Mouse (Mus musculus): ENCODE results near the gene Rnf40. TPM values are rescaled to one million over a fixed set of nuclear protein-coding genes. Genes with fewer than 3 reads are reported as not detected.
A peak's percentile ranks its signal among the peaks of the same experiment; 100 is the strongest.

Rnf40 gene
- polyA plus RNA-seq, 1 experiment, result 4.4 TPM

DNA sequence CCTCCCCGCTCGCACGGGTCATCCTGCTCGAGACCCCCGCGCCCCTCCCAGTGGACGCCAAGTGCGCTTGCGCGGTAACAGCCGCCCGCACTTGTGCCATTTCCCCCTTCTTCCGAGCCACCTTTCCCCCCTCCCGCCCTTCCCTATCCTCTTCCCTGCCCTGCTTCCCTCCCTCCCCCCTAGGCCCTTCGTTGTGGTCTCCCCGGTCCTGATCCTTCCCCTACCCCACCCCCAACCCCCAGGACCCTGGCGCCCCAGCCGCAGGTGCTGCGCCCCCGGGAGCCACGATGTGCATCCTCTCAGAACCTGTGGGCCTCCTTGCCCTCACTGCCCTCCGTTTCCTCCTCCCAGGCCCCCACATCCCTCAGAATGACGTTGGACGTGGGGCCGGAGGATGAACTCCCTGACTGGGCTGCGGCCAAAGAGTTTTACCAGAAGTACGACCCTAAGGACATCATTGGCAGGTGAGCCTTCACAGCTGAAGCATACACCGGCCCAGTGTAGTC, 15.0 kb upstream of the Rnf40 start:
- TF ChIP-seq GATA1 (IDR thresholded peaks at IDR 0.05; ENCODE audit: low read length), result no peak
- no peak for TF ChIP-seq TAL1 (IDR thresholded peaks at IDR 0.05; ENCODE audit: low read length)
- H3K36me3 ChIP-seq (ENCODE audit: control insufficient read depth), result peaks cover 38% of the 10 kb centered on the region
- no peaks in the 10 kb centered on the region for H3K9me3 ChIP-seq (ENCODE audit: control insufficient read depth, low read length)
- H3K4me1 ChIP-seq (ENCODE audit: control insufficient read depth), result peaks cover 29% of the 10 kb centered on the region
- H3K27me3 ChIP-seq (ENCODE audit: control insufficient read depth), result no peaks in the 10 kb centered on the region
- peak overlapping the region; percentile 84 for H3K4me3 ChIP-seq (replicated peaks)

DNA sequence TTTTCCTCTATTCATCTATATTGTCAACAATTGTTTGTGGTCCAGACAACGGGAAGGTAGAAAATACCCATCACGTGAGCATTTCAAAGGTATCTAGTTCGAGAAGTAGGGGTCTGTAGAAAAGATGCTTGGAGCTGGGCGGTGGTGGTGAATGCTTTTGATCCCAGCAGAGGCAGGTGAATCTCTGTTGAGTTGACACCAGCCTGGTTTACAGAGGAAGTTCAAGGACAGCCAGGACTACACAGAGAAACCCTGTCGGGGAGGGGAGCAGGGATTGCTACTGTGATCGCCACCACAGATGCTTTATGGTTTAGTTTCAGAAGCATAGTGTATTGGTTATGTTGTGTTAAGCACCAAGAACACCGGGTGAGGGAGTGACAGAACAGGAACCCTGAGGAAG, 14.5 kb upstream of the Rnf40 start:
- H3K9me3 ChIP-seq (ENCODE audit: control insufficient read depth, low read length), result no peaks in the 10 kb centered on the region
- H3K4me3 ChIP-seq (replicated peaks), result peak overlapping the region; percentile 84
- peaks cover 28% of the 10 kb centered on the region for H3K4me1 ChIP-seq (ENCODE audit: control insufficient read depth)
- peaks cover 38% of the 10 kb centered on the region for H3K36me3 ChIP-seq (ENCODE audit: control insufficient read depth)
- H3K27me3 ChIP-seq (ENCODE audit: control insufficient read depth), result no peaks in the 10 kb centered on the region
- TF ChIP-seq TAL1 (IDR thresholded peaks at IDR 0.05; ENCODE audit: low read length) (no peak), GATA1 (IDR thresholded peaks at IDR 0.05; ENCODE audit: low read length) (no peak)

DNA sequence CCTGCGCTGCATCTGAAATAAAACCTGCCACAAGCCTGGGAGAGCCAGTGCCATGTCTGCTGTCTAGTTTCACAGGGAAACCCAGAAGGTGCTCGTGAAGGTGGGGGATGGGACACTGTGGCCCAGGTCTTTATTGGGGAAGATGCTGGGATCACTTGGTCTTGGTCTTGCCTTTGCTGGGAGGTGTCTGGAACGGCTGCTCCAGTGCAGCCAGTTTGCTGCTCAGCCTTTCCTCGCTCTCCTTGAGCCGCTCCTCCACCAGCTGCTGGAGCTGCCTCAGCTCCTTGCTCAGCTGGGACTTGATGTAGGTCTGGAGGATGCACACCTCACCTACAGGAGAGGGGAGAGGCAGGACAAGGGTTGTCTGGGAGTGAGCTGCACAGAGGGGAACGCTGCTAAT, 5.3 kb upstream of the Rnf40 start:
- H3K36me3 ChIP-seq (ENCODE audit: control insufficient read depth), result peaks cover 72% of the 10 kb centered on the region
- H3K9me3 ChIP-seq (ENCODE audit: control insufficient read depth, low read length), result no peaks in the 10 kb centered on the region
- no peak overlapping the region for H3K4me3 ChIP-seq (replicated peaks)
- TF ChIP-seq GATA1 (IDR thresholded peaks at IDR 0.05; ENCODE audit: low read length) (no peak), TAL1 (IDR thresholded peaks at IDR 0.05; ENCODE audit: low read length) (no peak)
- H3K27me3 ChIP-seq (ENCODE audit: control insufficient read depth), result no peaks in the 10 kb centered on the region
- peaks cover 41% of the 10 kb centered on the region for H3K4me1 ChIP-seq (ENCODE audit: control insufficient read depth)

DNA sequence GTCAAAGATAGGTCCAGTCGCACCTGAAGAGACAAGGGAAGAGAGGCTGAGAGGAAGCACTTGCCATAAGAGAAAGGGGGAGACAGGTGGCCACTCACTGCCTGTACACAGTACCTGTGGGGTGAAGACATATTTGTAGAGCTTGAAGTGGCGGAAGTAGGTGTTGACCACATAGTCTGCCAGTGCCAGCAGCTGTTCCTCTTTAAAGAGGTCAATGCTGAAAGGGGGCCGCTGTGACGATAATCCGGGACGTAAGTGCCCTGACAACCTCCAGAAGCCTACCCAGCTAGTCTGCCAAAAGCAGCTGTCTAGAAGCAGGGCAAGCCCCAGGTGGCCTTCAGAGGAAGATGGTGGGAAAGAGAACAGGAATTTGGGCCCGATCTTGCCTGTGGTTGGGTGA, 3.5 kb upstream of the Rnf40 start:
- no peak for TF ChIP-seq TAL1 (IDR thresholded peaks at IDR 0.05; ENCODE audit: low read length)
- TF ChIP-seq GATA1 (IDR thresholded peaks at IDR 0.05; ENCODE audit: low read length), result no peak
- H3K4me3 ChIP-seq (replicated peaks), result no peak overlapping the region
- no peaks in the 10 kb centered on the region for H3K27me3 ChIP-seq (ENCODE audit: control insufficient read depth)
- H3K4me1 ChIP-seq (ENCODE audit: control insufficient read depth), result peaks cover 52% of the 10 kb centered on the region
- H3K36me3 ChIP-seq (ENCODE audit: control insufficient read depth), result peaks cover 65% of the 10 kb centered on the region
- H3K9me3 ChIP-seq (ENCODE audit: control insufficient read depth, low read length), result no peaks in the 10 kb centered on the region

DNA sequence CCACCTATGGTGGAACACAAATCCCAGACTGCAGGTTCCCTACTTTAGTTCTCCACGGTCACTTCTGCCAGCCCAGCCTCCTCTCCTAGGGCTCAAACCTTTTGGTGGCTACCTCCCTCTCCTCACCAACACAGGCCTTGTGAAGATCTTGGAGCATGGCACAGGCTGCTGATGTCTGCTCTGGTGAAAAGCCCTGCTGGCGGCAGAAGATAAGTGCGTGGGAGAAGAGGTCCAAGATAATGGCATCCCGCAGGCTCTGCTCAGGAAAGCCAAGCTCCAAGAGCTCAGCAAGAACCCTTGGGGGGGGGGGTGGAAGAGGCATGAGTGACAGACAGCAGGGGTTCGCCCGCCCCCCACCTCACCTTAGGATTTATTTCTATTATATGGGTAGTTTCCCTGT, 2.4 kb upstream of the Rnf40 start:
- Histone ChIP-seq H3K4me3 (replicated peaks) (peak overlapping the region; percentile 26), H3K27me3 (ENCODE audit: control insufficient read depth) (no peaks in the 10 kb centered on the region), H3K36me3 (ENCODE audit: control insufficient read depth) (peaks cover 66% of the 10 kb centered on the region), H3K4me1 (ENCODE audit: control insufficient read depth) (peaks cover 59% of the 10 kb centered on the region), H3K9me3 (ENCODE audit: control insufficient read depth, low read length) (no peaks in the 10 kb centered on the region)
- TF ChIP-seq GATA1 (IDR thresholded peaks at IDR 0.05; ENCODE audit: low read length) (peak; percentile 52), TAL1 (IDR thresholded peaks at IDR 0.05; ENCODE audit: low read length) (peak; percentile 63; the same call in 2 of the 3 replicates)

DNA sequence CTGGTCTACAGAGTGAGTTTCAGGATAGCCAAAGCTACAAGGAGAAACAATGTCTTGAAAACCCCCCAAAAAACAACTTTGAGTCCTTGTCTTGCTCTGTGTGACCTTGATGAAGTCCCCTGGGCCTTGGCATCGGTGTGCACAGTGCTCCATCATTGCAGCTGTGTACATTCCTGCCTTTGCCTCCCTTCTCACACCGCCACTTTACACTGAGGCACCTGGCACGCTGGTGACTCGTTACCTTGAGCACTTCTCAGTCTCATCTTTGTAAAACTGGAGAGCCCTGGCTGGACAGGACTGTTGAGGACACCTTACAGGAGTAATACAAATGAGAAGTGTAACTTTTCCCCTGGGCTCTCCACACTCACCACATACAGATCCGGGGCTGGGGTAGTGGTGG, 1.4 kb upstream of the Rnf40 start:
- H3K4me1 ChIP-seq (ENCODE audit: control insufficient read depth), result peaks cover 59% of the 10 kb centered on the region
- H3K36me3 ChIP-seq (ENCODE audit: control insufficient read depth), result peaks cover 66% of the 10 kb centered on the region
- H3K4me3 ChIP-seq (replicated peaks), result peak overlapping the region; percentile 68
- H3K27me3 ChIP-seq (ENCODE audit: control insufficient read depth), result no peaks in the 10 kb centered on the region
- H3K9me3 ChIP-seq (ENCODE audit: control insufficient read depth, low read length), result no peaks in the 10 kb centered on the region
- TF ChIP-seq TAL1 (IDR thresholded peaks at IDR 0.05; ENCODE audit: low read length) (no peak), GATA1 (IDR thresholded peaks at IDR 0.05; ENCODE audit: low read length) (no peak)

DNA sequence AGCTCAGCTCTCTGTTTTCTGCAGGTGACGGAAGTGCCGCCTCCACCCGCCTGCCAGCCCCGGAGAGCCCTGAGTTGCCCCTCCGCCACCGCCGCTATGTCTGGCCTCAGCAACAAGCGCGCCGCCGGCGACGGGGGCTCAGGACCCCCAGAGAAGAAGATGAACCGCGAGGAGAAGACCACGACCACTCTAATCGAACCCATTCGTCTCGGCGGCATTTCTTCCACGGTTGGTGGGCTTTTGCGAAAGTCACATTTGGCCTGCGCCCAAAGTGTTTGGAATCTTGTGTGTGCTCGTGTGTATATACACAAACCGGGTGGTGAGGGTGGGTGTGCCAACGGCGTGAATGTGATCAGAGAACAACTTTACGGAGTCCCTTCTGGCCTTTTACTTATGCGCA, 334 bp downstream of the Rnf40 start:
- H3K36me3 ChIP-seq (ENCODE audit: control insufficient read depth), result peaks cover 66% of the 10 kb centered on the region
- H3K4me3 ChIP-seq (replicated peaks), result peak overlapping the region; percentile 68
- H3K9me3 ChIP-seq (ENCODE audit: control insufficient read depth, low read length), result no peaks in the 10 kb centered on the region
- H3K4me1 ChIP-seq (ENCODE audit: control insufficient read depth), result peaks cover 59% of the 10 kb centered on the region
- no peaks in the 10 kb centered on the region for H3K27me3 ChIP-seq (ENCODE audit: control insufficient read depth)
- TF ChIP-seq TAL1 (IDR thresholded peaks at IDR 0.05; ENCODE audit: low read length) (no peak), GATA1 (IDR thresholded peaks at IDR 0.05; ENCODE audit: low read length) (no peak)

DNA sequence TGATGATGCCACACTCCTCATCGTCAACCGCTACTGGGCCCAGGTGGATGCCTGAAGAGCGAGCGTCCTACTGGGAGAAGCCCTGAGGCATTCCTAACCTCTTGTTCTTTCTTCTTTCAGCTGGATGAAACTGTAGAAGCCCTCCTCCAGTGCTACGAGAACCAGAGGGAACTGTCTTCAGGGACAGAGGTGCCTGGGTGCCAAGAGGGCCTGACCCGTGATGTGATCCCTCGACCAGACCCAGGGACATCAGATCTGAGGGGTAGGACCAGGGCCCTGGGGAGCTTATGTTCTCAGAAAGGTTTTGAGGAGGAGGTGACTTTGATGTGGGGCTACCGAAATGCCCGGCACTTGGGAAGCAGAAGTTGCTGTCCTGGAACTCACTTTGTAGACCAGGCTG, 1.1 kb downstream of the Rnf40 start:
- H3K4me1 ChIP-seq (ENCODE audit: control insufficient read depth), result peaks cover 54% of the 10 kb centered on the region
- no peaks in the 10 kb centered on the region for H3K9me3 ChIP-seq (ENCODE audit: control insufficient read depth, low read length)
- H3K27me3 ChIP-seq (ENCODE audit: control insufficient read depth), result no peaks in the 10 kb centered on the region
- peak overlapping the region; percentile 68 for H3K4me3 ChIP-seq (replicated peaks)
- no peak for TF ChIP-seq TAL1 (IDR thresholded peaks at IDR 0.05; ENCODE audit: low read length)
- peaks cover 66% of the 10 kb centered on the region for H3K36me3 ChIP-seq (ENCODE audit: control insufficient read depth)

DNA sequence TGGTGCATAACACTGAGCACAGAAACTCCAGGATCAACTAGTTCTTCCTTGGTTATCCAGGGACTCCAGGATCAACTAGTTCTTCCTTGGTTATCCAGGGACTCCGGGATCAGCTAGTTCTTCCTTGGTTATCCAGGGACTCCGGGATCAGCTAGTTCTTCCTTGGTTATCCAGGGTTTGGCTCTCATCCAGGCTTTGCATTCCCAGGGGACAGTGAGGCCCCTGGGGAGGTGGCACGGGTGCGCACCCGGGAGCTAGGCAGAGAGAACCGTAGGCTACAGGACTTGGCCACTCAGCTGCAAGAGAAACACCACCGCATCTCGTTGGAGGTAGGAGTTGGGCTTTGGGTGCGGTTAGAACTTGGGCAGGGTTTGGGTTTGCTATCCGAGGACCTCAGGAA, 2.5 kb downstream of the Rnf40 start:
- Histone ChIP-seq H3K9me3 (ENCODE audit: control insufficient read depth, low read length) (no peaks in the 10 kb centered on the region), H3K4me1 (ENCODE audit: control insufficient read depth) (peaks cover 39% of the 10 kb centered on the region), H3K36me3 (ENCODE audit: control insufficient read depth) (peaks cover 69% of the 10 kb centered on the region), H3K27me3 (ENCODE audit: control insufficient read depth) (no peaks in the 10 kb centered on the region), H3K4me3 (replicated peaks) (no peak overlapping the region)
- no peak for TF ChIP-seq GATA1 (IDR thresholded peaks at IDR 0.05; ENCODE audit: low read length)
- TF ChIP-seq TAL1 (IDR thresholded peaks at IDR 0.05; ENCODE audit: low read length), result no peak

DNA sequence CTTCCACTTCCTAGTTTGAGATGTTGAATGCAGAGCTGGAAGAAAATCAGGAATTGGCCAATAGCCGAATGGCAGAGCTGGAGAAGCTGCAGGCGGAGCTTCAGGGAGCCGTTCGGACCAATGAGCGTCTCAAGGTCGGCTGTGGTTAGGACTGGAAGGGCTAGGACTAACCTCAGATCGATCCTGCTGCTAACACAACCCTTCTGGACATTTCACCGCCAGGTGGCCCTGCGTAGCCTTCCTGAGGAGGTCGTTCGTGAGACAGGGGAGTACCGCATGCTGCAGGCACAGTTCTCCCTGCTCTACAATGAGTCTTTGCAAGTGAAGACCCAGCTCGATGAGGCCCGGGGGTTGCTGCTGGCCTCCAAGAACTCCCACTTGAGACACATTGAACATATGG, 4.0 kb downstream of the Rnf40 start:
- H3K36me3 ChIP-seq (ENCODE audit: control insufficient read depth), result peaks cover 83% of the 10 kb centered on the region
- peaks cover 25% of the 10 kb centered on the region for H3K4me1 ChIP-seq (ENCODE audit: control insufficient read depth)
- TF ChIP-seq GATA1 (IDR thresholded peaks at IDR 0.05; ENCODE audit: low read length) (no peak), TAL1 (IDR thresholded peaks at IDR 0.05; ENCODE audit: low read length) (no peak)
- no peaks in the 10 kb centered on the region for H3K27me3 ChIP-seq (ENCODE audit: control insufficient read depth)
- H3K9me3 ChIP-seq (ENCODE audit: control insufficient read depth, low read length), result peaks cover 2% of the 10 kb centered on the region; the same call in 1 of the 2 replicates
- H3K4me3 ChIP-seq (replicated peaks), result no peak overlapping the region

All from erythroblast, embryonic 14.5 days (primary cell).